Mouse (Mus musculus): ENCODE results near the gene Zfp991.
"Not testable (repeated sequence)": the region's sequence is repeated elsewhere in the genome, so short reads cannot be mapped to it uniquely, and the experiment has no call there.

Gene Zfp991

DNA sequence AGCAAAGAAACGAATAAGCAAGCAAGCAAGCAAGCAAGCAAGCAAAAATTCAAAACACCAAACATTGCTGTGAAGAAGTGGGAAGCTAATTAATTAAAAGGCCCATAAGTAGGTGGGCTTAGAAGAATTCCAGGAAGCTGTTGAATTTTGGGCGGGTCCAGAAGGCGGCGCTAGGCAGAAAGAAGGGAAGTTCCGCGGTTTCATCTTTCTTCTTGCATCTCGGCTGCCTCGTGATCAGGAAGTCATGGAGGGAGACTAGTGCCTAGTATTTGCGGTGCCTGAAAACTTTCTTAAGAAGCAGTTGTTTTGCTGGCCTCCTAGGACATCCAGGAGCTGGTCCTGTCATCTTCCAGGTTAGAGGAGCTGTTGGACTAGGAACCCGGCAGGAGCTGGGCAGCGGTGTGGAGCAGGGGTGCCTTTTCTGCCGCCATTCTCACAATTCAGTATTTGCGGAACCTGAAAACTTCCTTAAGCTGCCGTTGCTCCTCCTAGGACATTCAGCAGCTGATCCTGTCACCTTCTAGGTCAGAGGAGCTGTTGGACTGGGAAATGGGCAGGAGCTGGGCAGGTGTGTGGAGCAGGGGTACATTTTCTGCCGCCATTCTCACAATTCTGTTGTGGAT lies at the start of gene Zfp991:
Gene Zfp991 (plus strand): TSS at position 202 of the 623 bp plus-strand sequence.
- not testable (repeated sequence) for DNase-seq (ENCODE audit: low read depth)

DNA sequence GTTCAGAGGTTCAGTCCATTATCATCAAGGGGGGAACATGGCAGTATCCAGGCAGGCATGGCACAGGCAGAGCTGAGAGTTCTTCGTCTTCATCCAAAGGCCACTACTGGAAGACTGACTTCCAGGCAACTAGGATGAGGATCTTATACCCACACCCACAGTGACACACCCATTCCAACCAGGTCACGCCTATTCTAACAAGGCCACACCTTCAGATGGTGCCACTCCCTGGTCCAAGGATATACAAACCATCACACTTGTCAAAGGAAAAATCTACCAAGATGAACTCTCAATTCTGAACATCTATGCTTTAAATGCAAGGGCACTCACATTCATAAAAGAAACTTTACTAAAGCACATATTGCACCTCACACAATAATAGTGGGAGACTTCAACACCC lies 36.2 kb upstream of the Zfp991 start:
- not testable (repeated sequence) for DNase-seq (ENCODE audit: low read depth)

DNA sequence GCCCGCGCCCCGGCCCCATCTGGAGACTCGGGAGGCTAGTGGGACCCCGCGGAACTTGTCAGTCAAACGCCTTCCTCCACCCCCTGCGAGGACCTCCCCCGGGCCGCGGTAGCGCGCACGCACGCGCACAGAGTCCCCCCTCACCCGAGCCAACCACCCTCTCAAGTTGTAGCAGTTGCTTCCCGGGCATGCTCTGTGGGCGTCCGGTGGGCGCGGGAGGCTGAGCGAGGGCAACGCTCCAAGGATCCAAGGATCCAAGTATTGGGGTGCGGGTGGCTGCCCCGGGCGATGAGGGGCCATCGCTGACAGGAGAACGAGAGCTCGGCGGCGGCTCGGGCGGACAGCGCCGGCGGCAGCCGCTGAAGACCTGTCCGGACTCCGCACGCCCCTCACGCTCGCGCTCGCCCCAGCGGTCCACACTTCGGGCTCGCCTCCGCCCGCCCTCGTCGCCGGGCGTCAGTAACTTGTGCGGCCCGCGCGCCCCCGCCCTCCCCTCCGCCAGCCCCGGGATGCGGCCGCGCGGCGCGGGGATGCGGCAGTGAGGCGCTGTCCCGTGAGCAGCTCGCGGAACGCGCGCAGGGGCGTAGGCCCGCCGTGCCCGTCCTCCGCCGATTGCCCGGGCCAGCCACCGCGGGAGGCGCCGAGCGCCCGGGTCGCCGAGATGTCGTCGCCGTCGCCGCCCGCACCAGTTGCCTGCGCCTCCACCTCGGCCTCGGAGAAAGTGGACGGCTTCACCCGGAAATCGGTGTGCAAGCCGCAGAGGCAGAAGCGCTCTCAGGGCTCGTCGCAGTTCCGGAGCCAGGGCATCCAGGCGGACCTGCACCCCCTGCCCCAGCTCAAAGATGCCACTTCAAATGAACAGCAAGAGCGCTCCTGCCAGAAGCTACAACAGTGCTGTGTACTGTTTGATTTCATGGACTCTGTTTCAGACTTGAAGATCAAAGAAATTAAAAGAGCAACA lies 29.9 kb upstream of the Zfp991 start:
- not testable (repeated sequence) for DNase-seq (ENCODE audit: low read depth)

DNA sequence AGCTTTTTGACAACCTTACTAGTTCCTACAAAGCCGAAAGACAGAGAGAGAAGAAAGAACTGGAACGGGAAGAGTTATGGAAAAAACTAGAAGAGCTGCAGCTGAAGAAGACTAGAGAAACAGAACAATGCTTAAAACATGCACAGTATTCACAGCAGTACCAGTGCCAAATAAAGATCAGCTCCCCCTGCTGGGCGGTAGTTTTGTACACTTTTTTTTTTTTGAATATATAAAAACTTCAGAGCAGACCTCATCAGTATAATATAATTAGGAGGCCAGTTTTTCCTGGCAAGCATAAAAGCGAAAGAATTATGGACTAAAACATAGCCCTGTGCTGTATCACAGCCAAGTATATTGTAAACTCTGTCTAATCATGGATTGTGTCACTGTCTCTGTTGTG lies 28.0 kb upstream of the Zfp991 start:
- DNase-seq (ENCODE audit: low read depth), result not testable (repeated sequence)

DNA sequence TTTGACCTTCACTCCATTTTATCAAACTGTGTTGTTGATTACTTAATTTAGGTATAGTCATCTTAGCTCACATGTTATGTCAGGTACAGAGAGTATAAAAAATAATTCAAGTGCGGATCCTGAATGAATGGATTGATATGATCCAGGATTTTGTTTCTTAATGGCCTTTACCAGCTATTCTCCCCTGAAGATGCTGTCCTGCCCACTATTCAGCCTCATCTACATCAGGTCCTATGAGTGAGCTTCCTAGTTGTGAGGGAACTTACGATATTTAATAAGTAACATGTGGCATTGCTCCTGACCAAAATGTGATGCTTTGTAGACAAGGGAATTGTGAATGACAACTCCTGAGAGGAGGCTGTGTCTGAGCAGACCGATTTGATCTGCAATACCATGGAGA lies 14.0 kb upstream of the Zfp991 start:
- DNase-seq (ENCODE audit: low read depth), result not testable (repeated sequence)

DNA sequence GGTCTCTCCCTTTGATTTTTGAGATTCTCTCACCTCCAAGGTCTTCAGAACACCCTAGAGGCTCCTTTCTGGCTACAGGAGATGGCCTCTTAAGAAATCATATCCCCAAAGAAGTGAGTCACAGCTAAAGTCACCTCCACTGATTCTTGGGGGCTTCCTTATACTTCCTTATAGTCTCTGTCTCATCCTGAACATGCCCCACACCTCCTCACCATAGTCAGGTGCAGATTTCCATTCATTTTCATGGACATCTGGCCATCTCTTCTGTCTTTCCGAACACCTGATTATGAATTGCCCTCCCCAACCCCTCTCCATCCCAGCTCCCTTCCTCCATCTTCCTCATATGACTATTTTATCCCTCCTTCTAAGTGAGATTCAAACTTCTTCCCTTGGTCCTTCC lies 9.6 kb upstream of the Zfp991 start:
- DNase-seq (ENCODE audit: low read depth), result not testable (repeated sequence)

DNA sequence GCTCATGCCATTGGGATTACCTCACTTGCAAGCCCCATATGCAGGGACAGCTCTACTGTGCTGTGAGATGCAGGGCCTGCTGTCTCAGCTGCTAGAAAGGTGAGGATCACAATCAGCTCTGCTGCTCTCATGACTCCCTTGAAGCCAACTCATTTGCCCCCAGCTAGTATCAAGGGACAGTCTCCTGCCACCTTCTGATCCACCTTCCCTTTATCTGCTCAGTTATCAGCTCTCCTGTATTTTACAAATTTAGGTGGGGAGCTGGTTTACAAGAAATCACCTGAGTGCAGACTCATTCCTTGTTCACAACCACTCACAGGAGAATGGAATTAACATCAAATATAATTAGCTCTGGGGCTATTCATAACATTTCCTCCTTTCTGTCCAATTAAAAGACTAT lies 8.0 kb upstream of the Zfp991 start:
- DNase-seq (ENCODE audit: low read depth), result not testable (repeated sequence)

DNA sequence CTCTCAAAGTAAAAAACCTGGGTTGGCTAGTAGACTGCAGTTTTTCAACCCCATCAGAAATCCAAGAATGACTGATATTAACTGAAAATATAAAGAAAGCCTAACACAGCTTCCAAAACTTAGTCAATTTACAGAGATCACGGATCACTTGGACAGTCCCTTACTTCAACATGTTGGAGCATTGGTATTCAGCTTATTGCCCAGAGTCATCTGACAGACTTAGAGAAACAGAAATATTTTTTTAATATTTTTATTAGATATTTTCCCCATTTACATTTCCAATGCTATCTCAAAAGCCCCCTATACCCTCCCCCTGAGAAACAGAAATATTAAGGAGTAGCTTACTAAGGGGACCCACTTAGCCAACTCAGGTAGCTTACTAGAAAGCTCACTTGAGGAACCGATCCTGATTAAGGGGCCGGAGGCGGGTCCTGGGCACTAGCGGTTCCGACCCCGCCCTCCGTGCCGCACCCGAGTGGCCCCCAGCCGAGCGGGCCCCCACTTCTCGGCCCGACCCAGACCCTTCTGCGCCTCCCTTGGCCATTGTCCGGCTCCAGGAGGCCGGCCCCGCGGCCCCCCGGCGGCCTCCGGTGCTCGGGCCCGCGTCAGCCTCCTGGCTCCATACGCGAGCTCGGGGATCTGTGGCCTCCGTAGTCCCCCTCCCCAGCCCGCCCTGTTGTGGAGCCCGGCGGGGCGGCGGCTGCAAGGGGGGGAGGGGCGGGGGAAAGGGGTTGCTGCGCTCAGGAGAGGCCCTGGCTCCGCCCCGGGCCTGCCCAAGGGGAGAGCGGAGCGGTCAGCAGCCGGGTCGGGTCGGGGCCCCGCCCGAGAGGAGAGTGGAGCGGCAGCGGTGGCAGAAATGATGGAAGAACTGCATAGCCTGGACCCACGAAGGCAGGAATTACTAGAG lies 7.2 kb upstream of the Zfp991 start:
- not testable (repeated sequence) for DNase-seq (ENCODE audit: low read depth)

DNA sequence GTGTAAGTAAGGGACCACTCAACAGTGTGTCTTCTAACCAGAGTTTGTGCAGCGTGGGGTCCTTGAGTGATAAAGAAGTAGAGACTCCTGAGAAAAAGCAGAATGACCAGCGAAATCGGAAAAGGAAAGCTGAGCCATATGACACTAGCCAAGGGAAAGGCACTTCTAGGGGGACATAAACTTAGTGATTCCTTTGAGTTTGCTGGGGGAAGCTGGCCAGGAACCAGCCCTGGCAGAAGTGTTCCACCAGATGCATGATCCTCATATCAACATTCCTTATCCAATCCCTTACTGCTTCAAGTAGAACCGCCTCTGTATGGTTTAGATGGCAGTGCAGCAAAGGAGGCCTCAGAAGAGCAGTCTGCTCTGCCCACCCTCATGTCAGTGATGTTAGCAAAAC lies 6.5 kb upstream of the Zfp991 start:
- not testable (repeated sequence) for DNase-seq (ENCODE audit: low read depth)

DNA sequence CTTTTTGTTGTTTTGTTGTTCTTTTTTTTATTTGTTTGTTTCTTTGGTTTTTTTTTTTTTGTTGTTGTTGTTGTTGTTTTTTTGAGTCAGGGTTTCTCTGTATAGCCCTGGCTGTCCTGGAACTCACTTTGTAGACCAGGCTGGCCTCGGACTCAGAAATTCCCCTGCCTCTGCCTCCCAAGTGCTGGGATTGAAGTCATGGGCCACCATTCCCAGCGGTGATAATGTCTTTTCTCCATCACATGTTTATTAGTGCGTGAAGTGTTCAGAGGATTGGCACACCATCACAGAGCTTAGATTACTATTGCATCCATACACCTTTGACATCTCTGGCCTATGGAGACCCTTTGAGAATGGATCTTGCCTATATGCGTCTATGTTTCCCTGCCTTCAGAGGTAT lies 6.0 kb upstream of the Zfp991 start:
- not testable (repeated sequence) for DNase-seq (ENCODE audit: low read depth)

DNA sequence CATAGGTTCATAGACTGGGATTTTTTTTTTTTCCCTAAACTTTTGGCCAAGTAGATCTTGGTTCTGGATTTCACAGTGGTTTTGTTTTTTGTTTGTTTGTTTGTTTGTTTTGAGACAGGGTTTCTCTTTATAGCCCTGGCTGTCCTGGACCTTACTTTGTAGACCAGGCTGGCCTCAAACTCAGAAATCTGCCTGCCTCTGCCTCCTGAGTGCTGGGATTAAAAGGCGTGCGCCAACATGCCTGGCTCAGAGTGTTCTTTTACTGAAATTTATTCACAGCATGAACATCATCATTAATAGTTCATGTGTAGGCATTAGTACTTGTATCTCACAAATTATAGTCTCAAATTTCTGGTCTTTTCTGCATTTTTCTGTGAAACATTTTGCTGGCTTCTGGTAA lies 5.4 kb upstream of the Zfp991 start:
- not testable (repeated sequence) for DNase-seq (ENCODE audit: low read depth)

DNA sequence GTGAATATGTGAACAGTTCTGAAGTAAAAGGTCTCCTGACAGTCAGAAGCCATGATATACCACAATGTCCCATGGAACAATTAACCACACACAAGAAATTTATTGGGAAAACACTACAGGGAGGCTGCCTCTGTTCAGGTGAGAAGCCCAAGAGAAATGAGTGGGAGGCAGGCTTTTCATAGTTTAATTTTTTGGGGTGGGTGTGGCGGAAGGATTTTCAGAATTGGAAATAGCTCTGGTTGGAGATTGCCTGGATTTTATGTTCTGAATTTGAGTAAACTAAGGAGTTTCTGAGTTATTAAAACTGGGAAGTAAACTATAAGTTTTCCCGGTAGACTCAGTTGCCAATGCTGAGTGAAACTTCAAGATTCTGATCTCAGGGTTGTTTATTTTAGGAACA lies 4.7 kb upstream of the Zfp991 start:
- not testable (repeated sequence) for DNase-seq (ENCODE audit: low read depth)

DNA sequence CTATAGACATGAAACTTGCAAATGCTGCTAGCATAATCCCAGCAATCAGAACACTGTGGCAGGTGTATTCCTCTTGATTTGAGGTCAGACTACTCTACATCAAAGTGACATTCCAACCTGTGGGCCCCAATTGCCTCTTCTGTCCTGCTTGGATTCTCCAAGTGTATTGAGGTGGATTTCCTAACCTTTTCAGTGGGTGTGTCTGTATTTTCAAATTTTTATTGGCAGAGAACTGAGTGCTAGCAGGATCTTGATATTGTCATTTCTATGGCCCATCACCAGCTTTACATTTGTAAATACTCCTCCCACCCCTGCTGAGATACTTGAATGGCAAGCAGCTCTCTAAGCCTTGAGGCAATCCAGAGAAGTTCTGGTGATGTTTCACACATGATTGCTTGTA lies 3.7 kb upstream of the Zfp991 start:
- DNase-seq (ENCODE audit: low read depth), result not testable (repeated sequence)

DNA sequence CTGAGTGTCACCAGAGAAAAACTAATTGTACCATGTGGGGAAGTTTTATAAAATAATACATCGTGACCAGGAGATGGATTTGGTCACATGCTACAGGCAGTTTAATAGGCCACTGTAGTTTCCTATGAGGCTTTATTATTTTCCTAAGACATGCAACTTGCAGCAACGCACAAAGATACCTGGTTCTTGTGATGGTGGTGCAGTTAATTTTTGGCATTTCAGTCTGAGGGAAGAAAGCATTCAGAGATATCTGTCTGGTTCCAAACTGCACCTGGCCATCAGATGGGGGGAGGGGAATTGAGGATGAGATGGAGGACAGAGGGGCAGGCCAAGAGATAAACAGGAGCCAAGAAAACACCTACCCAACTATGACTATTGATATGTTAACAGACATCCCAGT lies 1.8 kb downstream of the Zfp991 start:
- not testable (repeated sequence) for DNase-seq (ENCODE audit: low read depth)

DNA sequence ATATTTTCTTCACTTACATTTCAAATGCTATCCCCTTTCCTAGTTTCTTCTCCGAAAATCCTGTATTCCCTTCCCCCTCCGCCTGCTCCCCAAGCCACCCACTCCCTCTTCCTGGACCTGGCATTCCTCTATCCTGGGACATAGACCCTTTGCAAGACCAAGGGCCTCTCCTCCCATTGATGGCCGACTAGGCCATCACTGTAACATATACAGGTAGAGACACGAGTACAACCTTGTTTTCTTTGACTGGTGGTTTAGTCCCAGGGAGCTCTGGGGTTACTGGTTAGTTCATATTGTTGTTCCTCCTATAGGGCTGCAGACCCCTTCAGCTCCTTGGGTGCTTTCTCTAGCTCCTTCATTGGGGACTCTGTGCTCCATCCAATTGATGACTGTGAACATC lies 9.9 kb downstream of the Zfp991 start:
- not testable (repeated sequence) for DNase-seq (ENCODE audit: low read depth)

DNA sequence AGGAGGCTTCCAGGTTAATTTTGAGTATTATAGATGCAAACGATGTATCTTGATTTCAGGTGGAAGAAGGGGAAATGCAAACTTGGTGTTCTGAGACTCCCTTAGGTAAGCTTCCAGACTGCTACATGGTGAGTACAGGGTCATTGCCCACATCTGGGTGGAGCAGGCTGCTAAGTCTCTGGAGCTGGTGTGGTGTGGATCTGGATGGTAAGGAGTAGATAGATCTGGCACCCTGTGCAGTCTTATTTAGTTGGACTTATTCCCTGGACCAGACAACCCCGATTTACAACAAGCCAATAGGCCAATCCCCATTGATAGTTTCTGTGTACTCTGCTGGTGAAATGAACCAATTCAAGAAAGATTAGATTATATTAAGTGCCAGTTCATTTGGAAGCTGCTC lies 33.4 kb downstream of the Zfp991 start:
- not testable (repeated sequence) for DNase-seq (ENCODE audit: low read depth)

DNA sequence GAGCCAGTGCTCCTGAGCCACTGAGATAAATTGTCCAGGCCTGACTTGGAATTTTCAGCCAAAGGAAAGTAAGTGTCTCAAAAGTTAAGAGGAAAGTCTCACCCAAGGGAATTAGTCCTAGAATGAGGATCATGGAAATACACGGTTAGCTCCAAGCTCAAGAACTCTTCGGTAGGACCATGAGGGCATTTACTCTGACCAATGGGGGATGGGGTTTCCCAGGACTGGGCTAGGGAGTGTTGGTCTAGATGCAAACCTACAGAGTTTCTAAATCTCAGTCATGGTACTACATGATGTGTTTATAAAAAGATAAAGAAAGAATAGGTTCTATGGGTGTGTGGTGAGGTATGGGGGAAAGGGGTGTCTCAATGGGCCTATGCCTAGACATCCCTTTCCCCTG lies 38.7 kb downstream of the Zfp991 start:
- DNase-seq (ENCODE audit: low read depth), result not testable (repeated sequence)

DNA sequence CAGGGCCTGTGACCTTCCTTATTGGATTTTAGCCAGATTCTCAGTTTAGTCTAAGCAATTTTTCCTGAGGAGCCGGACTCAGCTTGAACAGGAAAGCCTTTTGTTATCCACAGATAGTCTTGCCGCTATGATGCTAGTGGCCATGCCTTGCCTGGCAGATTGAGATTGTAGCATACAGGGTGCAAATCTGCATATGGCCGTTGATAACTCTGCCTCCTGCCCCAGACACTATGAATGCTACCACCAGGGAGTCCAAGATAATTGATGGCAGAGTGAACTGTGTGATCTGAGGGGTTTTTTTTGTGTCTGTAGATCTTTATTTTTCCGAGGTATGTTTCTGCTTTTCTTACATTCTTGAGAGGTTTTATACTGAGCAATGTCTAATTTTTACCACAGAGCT lies 39.7 kb downstream of the Zfp991 start:
- not testable (repeated sequence) for DNase-seq (ENCODE audit: low read depth)

DNA sequence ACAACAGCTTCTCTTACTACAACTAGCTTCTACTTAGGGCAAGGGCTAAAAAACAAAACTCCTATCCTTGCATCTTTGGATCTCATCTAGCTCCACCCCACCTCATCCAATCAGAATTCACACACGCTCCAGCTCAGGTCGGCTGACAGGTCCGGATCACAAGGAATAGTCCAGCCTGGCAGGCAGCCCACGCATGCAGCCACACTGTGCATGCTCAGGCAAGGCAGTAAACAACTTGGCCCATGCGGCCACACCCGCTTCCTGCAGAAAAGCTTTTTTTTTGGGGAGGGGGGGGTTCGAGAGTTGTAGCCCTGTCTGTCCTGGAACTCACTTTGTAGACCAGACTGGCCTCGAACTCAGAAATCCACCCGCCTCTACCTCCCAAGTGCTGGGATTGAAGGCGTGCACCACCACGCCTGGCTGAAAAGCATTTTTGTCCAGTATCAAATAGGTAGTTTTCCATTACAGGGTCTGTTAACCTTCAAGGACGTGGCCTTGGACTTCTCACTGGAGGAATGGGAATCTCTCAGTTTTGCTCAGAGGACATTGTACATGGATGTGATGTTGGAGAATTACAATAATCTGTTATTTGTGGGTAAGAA lies 44.5 kb downstream of the Zfp991 start:
- not testable (repeated sequence) for DNase-seq (ENCODE audit: low read depth)

DNA sequence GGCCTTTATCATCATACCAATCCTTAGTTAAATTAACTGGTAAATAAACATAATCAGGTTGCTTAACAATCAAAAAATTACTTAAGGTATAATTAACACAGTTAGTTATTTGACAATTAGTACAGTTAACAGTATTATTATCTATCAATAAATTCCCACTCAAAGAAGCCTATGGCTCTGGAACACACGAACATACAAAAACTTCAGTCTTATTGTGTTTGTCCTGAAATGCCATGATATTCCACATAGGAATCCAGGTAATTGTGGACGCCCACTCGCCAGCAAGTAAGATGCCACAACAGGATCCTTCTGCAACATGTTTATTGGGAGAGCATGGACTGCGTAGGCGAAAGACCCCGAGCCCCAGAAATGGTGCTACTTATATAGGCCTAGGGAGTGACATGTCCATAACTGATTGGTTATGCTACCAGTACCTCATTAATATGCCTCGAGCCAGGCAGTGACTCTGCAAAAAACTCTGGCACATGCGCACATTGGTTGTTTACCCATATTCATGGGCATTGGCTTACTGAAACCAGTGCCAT lies 49.4 kb downstream of the Zfp991 start:
- DNase-seq (ENCODE audit: low read depth), result not testable (repeated sequence)

DNA sequence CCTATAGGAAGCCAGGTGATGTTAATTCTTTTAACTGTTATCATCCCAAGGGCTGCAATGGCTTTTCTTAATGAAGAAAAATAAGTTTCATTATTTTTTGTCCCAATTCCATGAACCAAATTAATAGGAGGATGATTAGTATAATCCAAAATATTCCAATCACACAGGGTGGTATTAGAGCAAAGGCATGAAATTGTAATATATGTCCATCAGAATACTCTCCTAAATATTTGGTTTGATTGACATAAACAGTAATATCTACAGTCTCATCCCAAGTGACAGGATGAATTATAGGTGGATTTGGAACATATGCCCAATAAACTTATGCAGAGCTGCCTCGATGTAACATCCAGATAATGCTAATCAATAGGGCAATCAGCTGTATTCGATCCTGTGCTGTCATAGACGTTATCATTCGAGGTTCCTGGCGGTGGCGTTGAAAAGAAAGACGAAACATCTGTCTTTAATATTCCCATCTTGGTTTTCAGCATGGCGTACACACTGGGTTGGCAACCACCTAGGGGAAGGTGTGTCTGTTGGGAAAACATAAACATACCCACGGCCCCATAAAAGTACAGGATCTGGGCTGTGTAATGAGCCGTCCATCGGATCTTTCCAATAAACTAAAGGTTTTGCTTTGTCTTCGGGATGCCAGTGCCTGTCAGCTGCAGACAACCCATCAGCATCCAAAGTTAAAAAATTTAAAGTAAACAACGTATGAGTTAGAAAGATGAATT lies 50.3 kb downstream of the Zfp991 start:
- DNase-seq (ENCODE audit: low read depth), result not testable (repeated sequence)
